Mouse (Mus musculus) megakaryocyte-erythroid progenitor cell, adult 5-6 weeks (primary cell): ENCODE results near the gene Peli2. TPM values are rescaled to one million over a fixed set of nuclear protein-coding genes. Genes with fewer than 3 reads are reported as not detected.

ENCODE experiments used
- ATAC-seq: replicated peaks from 2 replicates; pipeline ENCODE4 v1.8.0; 2016; ENCODE audit warnings: mild to moderate bottlenecking, inconsistent platforms; ENCODE audit not compliant: severe bottlenecking, poor library complexity, low FRiP score, low TSS enrichment
- total RNA-seq, 2 experiments: library from RNA; stranded (forward) in 1 of 2; stranded (reverse) in 1 of 2; fragments of 200-1000, 215-1000 nt in 1 of 2; fragments of >200 nt in 1 of 2; fragmentation: Nextera tagmentation in 1 of 2; gene quantifications; 2 replicates each; pipeline ENCODE4 v1.2.3; 2014 to 2017

Gene Peli2
- total RNA-seq, 2 experiments from 2014 or later, result 0.05 to 0.72 TPM

DNA sequence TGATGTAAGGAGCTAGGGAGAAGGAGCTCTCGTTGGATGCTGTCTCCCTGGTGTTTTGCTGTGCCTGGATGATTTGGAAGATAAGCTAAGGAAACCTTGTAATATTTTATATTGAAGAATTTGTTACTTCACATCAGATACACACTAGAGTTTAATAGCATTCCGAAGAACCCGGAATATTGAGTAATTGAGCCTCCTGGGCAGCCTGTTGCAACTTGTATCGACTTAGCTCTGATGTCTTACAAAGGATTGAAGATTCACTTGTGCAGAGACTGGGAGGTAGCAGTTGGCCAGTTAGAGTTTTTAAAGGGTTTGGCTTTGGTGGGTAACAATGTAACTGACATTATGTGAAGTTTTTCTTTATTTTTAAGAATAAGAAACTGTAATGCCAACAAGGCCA lies 53.7 kb downstream of the Peli2 start:
- no peak for ATAC-seq

- ATAC-seq, result no peak
Observed at GRCm38 (mm10) chr14:48175115-48175514, 54.5 kb downstream of the Peli2 start.

DNA sequence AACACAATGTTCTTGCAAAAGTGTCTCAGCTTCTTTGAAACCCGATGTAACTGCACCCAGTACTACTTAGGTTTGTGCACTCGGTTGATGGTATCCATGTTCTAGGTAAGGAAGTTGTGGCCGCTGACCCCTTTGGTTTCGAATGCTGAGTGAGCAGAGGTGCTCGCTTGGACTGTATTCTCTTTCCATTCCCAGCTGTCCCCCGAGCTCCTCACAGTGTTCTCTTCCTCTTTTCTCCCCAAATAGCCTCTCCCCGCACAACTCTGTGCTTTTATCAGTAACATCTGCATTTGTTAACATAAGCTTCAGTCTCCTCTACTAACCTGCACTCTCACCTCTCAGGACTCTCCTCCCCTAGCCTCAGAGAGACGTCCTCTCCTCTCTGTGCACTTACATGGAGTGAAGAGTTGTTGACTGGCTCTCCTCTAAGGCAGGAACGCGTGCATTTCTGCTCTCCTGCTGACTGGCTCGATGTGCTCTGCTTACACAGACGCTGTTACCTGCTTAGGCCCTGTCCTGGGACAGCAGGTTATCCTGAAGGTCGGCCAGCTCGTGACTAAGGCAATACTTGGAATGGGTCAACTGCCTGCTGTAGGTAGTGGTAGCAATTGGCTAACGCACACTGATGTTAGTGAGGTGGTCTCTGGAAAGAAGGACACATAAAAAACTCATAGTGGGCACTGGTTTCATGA lies 57.8 kb downstream of the Peli2 start:
- no peak for ATAC-seq

GRCm38 (mm10) chr14:48179021-48179420 lies 58.4 kb downstream of the Peli2 start:
- no peak for ATAC-seq

GRCm38 (mm10) chr14:48186302-48186701 lies 65.7 kb downstream of the Peli2 start:
- ATAC-seq, result no peak

- no peak for ATAC-seq
Observed at GRCm38 (mm10) chr14:48187100-48187499, 66.5 kb downstream of the Peli2 start.

GRCm38 (mm10) chr14:48189330-48189729 lies 68.7 kb downstream of the Peli2 start:
- ATAC-seq, result no peak

DNA sequence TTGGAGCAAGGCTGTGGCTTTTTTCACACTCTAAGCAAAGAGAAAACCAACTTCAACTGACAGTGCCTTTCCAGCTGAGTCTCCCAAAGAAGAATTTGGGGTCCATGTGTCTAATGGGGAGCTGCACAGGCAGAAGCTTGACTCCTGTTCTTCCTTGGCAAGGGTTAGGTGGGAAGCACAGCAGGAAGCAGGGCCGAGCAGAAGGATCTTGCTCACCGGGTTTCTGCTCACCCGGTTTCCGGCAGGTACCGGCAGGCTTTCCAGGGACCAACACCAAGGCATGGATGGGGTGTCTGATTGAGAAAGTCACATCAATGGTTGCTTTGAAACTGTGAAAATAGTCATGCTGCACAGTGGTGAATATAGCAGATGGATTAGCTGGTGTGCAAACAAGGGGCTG lies 70.3 kb downstream of the Peli2 start:
- no peak for ATAC-seq

GRCm38 (mm10) chr14:48191925-48192324 lies 71.3 kb downstream of the Peli2 start:
- no peak for ATAC-seq

GRCm38 (mm10) chr14:48196804-48197203 lies 76.2 kb downstream of the Peli2 start:
- no peak for ATAC-seq

GRCm38 (mm10) chr14:48197287-48197686 lies 76.7 kb downstream of the Peli2 start:
- no peak for ATAC-seq

- no peak for ATAC-seq
Observed at GRCm38 (mm10) chr14:48198190-48198954, 77.7 kb downstream of the Peli2 start.

- ATAC-seq, result no peak
Observed at GRCm38 (mm10) chr14:48198957-48199356, 78.3 kb downstream of the Peli2 start.

DNA sequence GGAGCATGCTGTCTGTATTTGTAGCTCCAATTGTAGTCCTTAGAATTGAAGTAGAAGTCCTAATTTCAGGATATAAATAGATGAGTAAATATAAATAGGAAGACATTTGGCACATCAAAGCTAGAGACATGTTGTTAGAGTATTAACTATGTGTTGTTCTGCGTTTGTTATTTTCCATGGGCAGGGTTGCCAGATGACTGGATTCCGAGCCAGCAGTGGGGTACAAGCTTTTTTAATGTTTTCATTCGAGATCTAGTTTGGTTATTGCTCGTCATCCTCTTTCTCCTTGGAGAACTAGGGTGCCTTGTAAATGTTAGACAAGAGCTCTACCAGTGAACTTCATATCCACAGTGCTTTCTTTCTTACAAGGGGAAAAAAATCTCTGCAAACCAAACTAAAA lies 78.9 kb downstream of the Peli2 start:
- ATAC-seq, result no peak

DNA sequence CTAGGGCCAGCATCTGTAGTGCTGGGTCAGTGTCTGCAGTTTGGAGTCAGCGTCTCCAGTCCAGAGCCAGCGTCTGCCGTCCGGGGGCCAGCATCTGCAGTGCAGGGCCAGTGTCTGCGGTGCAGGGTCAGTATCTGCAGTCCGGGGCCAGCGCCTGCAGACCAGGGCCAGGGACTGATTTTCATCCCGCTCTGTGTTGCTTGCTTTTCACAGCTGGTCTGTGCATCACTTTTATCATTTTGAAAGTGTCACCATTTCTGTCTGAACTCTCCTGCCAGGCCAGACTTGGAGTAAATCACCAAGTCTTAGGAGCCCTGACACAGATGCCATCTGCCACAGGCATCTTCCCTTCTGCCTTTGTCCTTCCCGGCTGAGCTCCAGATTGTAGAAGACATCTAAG lies 79.7 kb downstream of the Peli2 start:
- ATAC-seq, result no peak

GRCm38 (mm10) chr14:48200788-48201187 lies 80.2 kb downstream of the Peli2 start:
- ATAC-seq, result no peak

DNA sequence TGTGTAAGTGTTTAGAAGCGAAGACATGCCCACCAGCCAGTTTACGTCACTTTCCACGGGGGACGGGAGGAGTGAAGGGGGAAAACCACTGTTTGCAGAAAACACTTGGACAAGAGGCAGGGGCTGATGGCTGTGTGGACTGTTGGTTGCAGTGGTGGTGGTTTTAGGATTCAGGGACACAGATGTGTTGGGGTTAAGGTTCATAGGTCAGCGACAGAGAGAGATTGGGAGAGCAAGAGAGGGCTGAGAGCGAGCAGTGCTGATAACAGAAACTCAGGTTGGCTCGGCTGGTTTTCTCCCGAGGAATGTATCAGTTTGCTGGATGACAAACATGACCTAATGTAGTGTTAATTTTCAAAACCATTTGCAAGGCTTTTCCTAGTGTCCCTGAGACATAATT lies 80.8 kb downstream of the Peli2 start:
- no peak for ATAC-seq

DNA sequence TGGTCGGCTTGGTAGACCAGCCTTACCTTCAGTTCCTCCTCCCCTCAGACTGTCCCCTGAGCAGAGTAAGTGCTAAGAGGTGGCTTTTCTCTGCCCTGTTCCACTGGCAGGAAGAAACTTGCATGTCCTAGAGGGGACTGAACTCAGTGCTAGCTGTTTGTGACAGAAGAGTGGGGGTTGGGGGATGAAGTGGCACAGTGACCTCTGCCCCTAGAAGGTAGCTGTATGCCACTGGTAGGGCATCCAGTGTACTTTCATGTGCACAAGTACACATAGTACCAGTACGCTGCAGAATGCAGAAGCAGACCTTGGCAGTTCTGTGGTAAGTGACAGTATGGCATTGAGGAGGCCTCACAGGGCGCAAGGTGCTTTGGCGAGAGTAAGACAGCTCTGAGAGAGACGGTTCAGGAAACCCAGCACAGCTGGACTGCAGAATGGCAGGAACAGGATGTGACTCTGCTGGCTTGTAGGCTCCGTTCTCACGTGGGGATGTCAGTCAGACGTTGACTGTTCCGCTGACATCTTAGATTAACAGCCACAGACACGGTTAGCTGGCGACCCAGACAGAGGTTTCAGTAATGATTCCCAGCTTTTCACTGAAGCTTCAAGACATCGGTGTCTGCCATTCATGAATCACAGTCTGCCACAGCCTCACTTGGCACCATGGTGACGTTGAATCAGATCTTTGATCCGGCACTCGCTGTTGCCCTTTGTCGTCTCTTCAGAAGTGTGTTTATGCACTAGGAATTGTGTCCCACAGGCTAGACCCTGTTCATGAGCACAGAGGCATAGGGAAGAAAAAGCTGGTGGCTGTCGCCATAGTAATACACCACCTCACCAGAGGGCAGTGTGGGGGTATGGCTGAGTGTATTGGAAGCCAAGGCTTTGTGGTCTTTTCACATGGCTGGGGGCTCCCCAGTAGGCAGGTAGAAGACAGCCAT lies 81.7 kb downstream of the Peli2 start:
- ATAC-seq, result 0 out of 2 replicates have a peak, but pooled peaks have one; percentile 16

DNA sequence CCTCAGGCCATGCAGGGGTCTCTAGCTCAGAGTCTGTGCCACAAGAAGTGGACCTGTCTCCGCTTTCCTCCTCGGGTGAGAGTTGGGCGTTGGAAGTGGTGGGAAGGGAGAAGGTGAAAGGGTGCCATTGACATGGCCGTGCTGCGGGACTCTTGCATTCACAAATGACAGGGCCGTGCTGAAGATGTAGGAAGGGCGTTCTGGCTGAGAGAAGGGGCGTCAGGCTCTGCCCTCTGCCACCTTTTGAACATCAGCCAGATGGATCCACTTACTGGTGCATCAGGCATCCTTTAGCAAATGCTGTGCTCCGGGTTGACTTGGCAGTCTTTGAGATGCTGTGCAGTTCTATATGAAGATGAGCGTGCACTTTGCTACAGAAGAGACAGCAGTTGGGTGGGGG lies 84.4 kb downstream of the Peli2 start:
- no peak for ATAC-seq

DNA sequence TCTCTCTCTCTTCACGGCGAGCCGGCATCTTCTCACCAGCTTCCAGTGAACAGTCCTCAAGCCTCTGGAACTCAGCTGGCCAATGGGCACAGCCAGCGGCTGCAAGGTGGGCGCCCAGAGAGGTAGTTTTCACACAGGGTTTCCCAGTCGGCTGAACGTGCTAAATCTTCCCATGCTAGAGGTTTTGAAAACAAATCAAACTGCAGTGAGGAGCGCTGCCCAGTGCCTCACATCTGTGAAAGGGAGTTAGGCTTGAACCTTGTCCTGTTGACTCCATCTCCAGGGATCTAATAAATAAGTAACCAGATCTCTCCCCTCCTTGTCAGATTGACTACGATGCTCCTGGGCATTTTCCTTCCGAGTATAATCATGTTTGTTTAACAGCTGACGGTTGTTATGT lies 85.0 kb downstream of the Peli2 start:
- ATAC-seq, result no peak
